Mouse (Mus musculus) cortical plate, adult 2 months (tissue): ENCODE data around the gene Zbtb20.

Source experiments
- CTCF ChIP-seq: fragments of 200-500 bp; IDR thresholded peaks from 2 replicates; pipeline ENCODE4 v1.5.1; 2011; ENCODE audit warnings: mild to moderate bottlenecking, control low read depth, low read length; ENCODE audit not compliant: insufficient read depth; ENCODE audit errors: extremely low read depth
- POLR2A ChIP-seq: fragments of 200-500 bp; IDR thresholded peaks from 2 replicates; pipeline ENCODE4 v1.6.1; 2011; ENCODE audit warnings: mild to moderate bottlenecking, low read length, control low read depth; ENCODE audit not compliant: insufficient read depth; ENCODE audit errors: extremely low read depth

GRCm38 (mm10) chr16:43431514-43432371 is 556.1 kb downstream of the Zbtb20 start:
- TF ChIP-seq POLR2A (no peak), CTCF (no peak)
